Mouse (Mus musculus) right cerebral cortex, postnatal 10 days (tissue): ENCODE measurements around the gene Zfyve21.

Experiments used
- DNase-seq, 2 experiments: peaks; one replicate each; pipeline ENCODE4 v3.0.0; 2021; ENCODE audit warnings: low spot score in 2 of 2

The Zfyve21 gene

DNA sequence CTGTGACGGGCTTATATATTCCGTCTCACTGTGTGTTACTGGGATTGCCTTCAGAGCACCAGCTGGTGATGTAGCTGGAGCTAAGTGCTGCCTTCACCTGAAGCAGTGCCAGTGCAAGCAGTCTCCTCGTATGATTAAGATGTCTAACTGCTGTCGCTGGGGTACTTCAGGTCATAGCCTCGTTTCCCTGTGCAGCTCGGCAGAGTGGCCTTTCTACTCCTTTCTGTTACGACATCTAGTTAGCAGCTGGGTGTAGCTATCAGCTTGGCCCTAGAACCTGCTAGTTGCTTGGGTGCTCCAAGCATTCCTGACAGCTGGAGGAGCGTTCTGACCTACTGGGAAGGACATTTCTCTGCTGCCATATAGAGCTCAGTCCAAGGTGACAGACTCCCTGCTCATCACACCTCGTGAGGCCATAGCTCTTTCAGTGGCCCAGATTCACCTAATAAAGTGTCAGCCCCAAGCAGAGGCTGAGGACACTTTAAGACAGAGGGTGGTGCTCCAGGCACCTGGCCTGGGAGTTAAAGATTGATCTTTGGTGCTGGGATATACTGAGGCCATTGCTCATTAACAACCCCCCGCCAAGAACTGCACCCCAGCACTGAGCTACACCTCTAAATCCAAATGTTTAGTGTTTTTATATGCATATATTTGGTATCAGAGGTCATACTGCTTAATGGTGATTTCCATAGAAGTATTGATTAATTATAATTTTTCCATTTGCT lies 13.3 kb upstream of the Zfyve21 start:
- DNase-seq: no peak

DNA sequence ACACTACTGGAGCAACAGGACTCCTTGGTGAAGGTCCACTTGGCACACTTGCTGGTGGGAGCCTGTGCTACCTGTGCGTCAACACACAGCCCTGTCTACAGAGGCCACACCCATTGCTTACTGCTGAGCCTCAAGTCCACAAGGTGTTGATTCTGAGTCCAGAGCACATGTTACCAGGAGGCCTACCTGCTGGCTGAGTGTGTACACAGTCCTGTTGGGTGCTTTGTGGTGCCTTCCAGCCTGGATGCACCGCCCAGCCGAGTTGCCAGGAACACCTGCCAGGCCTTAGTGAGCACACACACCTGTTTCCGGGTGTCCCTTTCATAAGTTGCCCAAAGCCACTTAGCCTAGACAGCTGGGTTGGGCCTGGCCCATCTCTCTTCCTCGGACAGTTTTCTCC lies 10.4 kb upstream of the Zfyve21 start:
- no peak for DNase-seq

DNA sequence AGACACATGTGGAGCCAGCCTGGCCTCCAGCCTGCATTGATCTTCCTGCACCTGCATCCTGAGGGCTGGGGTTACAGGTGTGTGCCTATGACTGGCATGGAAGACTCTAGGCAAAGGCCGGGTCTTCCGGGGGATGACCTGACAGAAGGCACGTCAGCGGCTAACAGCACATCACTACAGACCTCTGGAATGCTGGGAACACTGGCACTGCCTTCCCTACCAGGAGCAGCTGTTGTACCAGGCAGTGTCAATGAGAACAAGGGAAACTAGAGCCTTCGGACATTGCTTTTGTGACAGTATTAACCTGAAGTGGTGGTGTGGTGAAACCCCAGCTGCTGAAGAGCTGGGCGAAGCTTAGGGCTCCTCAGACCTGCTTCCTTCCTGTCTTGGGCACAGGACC lies 5.2 kb upstream of the Zfyve21 start:
- DNase-seq: no peak

DNA sequence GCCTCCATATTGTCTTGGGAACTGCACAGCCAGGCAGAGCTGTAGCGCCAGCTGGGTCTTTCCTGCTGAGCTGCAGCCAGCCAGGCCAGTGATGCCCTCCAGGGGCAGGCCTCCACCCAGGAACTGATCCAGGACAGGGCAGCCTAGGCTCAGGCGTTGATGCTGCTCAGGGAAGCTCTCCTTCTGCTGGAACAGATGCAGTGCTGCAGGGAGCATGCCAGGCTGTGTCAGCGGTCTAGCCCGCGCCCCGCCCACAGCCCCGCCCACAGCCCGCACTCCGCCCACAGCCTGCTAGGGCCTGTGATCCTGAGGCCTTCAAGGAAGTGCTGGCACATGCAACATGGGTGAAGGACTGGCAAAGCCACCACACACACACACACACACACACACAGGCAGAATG lies 4.2 kb upstream of the Zfyve21 start:
- peak; percentile 79 to 80 for DNase-seq

DNA sequence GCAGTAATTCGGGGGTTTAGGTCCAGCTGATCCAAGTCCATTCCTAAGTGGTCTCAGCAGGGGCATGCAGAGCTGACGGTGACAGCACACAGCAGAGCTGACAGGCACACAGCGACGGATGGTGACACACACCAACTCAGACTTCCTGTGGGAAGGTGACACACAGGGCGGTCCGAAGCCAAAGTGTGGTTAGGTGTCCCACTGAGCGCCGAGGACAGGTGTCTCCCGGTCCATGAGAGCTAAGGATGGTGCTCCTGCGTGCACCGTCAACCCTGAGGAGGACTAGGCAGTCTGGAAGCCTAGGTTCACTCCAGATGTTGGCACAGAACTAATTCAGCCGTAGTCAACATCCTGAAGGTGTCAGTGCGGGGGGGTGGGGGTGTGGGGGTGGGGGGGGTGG lies 1.9 kb upstream of the Zfyve21 start:
- DNase-seq: no peak

DNA sequence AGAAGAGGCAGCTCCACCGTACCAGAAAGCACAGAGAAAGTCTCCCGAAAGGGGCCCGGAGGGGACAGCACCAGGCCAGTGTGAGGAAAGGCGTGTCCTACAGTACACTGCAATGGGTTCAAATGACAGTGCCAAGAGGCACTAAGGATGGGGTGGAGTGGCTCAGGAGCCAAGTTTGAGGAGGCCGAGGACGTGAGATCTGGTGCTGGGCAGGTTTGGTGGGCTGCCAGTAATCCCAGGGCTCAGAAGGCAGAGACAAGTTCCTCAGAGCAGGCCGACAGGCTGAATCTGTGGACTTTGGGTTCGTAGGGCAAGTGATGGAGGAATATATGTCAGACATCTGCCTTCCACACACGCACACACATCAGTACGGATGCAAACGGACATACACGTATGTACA lies 1.4 kb upstream of the Zfyve21 start:
- no peak for DNase-seq

DNA sequence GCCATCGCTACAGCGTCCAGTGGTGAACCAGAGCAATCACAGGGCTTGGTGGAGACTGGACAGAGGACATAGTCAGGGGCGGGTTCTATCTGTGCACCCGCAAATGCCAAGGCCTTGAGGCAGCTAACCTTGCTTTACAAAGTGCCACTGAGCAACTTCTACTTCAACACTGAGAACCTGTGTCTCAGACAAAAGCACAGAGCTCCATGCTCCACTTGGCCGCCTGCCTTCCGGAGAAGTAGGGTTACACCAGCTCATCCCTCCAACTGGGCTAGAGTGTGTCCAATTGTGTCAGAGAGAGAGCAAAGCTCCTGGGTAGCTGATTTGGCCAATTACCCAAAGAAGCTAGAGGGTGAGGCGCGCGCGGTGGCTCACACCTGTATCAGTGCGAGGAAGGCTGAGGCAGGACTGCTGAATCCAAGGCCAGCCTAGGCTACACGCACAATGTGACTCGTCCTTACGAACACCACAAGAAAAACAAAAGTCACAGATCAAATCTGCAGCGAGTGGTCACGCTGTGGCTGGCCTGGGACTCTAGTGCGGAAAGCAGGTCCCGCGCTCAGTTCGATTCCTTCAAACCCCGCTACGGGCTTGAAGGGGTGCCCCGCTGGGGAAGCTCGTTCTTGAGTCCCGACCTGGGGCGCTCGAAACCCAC lies 732 bp upstream of the Zfyve21 start:
- DNase-seq: no peak

DNA sequence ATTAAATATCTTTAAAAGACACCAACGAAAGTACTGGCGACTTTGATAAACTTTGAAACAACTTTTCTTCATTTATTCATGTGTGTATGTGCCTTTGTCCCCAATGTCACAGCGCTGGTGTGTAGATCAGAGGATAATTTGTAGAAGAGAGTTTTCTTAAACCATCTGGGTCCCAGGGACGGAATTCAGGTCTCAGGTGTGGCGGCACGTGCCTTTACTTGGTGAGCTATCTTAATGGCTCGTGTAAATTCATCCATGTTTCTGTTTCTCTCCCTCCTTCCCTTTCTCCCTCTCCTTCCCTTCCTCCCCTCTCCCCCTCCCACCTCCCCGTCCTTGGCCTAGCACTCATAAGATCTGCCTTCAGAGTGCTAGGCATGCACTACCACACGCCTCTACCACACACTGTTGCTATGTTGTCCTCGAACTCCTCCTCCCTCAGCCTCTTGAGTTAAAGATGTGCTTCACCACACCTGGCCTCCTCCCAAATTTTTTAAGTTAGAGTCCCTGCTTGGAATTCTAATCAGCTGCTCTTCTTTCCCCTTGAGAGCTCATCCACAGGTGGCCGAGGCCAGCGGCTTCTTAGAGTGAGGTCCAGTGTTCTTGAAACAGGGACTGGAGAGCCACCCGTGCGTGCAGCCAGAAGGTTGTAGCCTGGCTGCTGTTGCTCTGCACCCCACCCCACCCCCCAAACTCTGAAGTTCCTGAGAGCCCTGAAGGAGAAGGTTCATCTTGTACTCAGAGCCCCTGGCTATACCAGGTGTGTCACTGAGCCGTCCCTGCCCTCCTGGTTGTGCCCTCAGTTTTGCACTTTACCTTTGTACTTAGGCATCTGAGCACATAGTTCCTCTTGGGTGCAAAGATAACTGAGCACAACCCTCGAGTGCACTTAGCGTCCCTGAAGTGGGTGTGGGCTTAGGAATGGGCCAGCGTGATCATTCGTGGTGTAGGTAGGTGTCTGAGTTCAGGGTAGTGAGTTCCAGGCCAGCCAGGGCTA lies 1.1 kb downstream of the Zfyve21 start:
- no peak for DNase-seq

DNA sequence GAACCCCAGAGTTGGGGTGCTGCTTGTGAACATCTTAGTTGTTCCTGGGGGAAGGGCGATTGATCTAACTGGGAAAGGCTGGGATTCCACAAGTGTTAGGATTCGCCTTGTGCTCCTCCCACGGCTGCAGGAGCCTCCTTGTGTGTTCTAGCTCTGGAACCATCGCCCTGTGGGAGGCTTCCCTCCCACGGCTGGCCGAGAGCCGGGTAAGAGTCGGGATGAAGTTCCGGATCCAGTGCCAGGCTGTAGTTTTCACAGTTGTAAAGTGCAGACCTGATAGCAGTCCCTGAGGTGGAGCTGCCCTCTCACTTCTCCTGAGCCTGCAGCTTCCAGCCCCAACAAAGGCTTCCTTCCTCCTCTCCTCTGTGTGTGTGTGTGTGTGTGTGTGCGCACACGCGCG lies 2.6 kb downstream of the Zfyve21 start:
- peak in 1 of 2 experiments; percentile 65 for DNase-seq

DNA sequence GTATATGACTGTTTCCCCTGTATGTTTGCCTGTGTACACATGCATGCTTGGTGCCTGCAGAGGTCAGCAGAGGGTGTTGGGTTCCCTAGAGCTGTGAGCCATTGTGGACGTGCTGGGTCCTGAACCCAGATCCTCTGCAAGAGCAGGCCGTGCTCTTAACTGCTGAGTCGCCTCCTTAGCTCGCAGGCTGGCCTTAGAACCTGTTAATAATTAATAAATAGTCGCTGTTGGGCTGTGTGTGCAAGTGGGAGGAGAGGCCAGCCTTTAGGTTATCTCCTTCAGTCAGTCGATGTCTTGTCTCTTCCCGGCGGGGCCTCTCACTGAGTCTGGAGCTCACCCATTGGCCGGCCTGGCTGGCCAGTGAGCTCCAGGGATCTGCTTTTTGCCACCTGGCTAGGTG lies 3.0 kb downstream of the Zfyve21 start:
- DNase-seq: no peak

DNA sequence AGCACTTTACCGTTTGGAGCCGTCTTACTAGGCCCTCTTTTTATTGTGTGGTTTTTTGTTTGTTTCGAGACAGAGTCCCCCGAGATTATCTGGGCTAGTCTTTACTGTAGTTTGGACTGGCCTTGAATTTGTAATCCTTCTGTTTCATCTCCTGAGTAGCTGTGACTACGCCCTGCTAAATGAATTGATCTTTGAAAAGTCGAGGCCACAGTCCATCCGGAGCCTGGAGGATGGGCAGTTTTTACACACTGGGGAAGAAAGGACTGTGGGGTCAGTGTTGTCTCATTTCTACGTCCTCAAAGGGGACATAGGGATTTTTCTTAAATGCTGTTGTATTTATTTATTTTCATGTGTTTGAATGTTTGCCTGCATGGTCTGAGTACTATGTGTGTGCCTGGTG lies 4.0 kb downstream of the Zfyve21 start:
- DNase-seq: no peak

DNA sequence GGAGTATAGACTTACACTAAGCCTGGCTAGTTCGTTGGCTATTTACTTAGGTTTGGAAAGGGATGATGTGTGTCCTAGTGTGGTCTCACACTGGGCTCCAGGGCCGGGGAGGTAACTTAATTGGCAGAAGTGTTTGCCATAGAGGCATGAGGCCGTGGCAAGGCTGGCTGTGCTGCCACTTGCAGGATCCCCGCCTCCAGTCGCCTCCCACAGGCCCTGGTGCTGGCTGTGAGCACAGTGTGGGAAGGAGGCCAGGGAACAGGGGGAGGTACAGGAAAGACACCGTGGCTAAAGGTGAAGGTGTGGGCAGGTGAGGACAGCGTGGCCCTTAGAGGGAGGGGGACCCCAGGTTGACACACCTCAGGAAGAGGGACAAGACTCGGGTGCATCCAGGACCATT lies 6.0 kb downstream of the Zfyve21 start:
- DNase-seq: no peak

DNA sequence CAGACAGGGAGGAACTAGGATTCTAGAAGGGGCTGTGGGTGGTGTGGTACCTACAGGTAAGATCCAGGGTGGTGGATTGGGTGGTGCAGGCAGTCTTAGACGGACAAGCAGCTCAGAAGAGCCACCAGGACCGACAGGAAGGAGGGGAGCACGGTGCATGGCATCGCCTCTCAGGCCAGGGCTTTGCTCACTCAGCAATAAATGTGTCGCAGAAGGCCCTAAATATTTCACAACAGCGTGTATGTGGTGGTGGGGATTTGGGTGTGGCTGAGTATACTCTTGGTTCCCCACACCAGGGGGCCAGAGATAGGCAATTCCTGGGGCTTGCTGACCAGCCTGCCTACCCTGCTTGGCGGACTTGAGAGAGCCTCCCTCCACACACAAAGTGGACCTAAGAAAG lies 6.7 kb downstream of the Zfyve21 start:
- no peak for DNase-seq

DNA sequence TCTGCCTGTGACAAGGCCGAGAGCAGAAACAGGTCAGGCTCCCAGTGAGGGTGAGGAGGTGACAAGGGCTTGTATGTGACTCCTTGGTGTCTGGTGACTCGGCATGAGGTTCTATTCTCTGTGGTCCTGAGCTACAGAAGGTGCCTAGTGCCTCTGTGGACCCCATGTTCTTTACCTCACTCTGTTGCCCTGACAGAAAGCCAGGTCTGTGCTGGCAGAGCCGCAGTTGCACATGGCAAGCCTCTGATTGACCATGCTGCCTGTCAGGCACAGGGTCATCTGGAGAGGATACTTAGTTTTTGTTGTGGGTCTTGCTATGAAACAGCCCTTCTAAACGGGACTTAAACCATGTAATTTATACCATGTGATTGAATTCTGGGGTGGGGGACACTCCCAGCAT lies 8.0 kb downstream of the Zfyve21 start:
- DNase-seq: no peak

DNA sequence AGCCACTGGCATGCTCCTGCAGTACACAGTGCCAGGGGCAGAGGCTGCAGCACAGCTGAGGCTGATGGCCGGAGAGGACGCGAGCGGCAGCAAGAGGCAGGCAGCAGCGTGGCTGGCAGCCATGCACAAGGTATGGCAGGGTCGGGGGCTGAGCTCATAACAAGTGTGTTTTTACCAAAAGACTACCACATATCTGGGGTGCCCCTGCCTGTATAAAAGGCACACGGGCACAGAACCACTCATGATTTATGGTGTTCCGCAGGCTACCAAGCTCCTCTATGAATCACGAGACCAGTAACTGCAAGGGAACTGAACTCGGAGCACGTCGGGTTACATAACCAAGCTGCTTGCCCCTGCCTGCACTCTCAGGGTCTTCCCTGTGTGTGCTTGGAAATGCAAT lies 13.6 kb downstream of the Zfyve21 start:
- DNase-seq: no peak

DNA sequence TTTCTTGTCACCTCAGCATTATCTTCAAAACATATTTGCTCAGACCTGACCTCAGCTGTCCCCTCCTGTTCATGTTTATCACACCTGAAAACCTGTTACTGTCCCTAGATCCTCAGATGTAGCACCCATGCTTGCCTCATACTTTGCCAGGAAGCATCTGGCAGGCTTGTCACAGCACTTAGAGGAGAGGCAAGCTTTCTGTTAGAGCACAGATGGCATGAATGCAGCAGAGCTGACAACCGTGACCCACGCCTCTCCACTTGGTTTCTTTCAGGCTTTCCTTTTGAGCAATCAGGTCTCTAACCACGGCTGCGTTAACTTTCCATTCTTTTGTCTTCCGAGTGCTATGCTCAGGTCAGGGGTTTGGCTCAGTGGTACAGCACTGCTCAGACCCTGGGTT lies 15.5 kb downstream of the Zfyve21 start:
- DNase-seq: no peak

DNA sequence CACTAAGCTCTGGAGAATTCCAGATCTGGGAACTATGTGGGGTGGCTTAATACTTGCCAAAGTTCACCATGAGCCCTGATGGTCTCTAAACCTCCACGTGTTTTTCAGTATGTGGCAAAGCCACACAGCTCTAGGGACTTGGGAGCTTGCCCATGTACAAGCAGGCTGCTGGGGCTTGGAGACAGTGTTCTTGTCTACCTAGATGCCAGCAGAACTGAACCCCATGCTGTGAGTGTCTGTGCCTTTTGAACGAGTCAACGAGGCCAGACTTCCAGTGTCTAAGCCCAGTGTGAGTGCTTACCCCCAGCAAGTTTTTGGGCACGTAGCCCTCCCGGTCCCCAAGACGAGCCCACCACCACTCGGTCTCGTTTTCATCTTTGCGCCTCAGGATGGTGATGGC lies 16.0 kb downstream of the Zfyve21 start:
- DNase-seq: no peak

DNA sequence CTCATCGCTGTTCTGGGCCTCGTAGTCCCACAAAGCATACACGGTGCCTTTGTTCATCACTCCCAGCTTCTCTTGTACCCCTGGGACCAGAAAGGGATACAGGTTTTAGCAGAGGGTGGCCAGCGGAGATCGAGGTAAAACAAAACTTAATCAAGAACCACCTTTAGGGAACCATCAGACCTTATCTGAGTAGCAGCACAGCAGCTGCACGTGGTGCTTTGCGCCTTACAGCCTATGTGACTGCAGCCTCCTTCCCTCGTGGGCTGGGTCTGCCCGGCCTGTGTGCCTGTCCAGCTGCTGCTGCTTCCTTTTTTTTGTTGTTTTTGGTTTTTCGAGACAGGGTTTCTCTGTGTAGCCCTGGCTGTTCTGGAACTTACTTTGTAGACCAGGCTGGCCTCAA lies 16.4 kb downstream of the Zfyve21 start:
- no peak for DNase-seq

DNA sequence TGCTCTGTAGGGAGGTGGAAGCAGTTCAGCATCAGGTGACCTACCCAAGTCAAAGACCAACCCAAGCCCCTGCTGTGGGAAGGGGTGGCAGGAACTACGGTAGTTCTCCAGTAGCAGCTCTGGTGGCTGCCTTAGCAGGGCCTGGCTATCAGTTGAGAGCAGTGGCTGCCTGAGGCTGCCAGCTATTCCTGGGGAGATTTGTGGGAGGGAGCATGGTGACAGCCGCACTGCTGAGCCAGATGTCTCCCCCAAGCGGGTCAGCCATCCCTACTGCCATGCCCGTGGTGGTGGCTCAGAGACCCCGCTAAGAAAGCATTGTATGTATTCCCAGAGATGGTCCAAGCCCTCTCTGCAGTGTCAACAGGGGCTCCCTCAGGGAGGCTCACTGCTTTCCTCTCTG lies 18.7 kb downstream of the Zfyve21 start:
- no peak for DNase-seq

DNA sequence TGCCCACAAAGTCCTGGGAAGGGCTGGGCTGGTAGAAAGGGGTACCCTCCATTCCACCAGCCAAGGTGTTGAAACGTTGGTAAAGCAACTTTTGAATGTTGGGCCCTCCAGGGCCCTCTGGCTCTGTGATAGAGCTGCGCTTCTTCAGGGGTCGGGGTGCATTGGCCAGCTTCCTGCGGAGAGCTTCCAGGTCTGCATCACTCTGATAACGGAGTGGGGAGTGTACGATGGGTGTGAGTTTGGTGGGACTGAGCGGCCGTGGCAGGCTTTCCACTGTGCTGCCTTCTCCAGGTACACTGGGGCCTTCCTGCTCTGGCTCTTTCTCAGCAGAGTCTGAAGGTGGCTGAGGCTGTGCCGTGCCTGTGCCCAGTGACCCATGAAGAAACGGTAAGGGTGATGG lies 19.5 kb downstream of the Zfyve21 start:
- no peak for DNase-seq

DNA sequence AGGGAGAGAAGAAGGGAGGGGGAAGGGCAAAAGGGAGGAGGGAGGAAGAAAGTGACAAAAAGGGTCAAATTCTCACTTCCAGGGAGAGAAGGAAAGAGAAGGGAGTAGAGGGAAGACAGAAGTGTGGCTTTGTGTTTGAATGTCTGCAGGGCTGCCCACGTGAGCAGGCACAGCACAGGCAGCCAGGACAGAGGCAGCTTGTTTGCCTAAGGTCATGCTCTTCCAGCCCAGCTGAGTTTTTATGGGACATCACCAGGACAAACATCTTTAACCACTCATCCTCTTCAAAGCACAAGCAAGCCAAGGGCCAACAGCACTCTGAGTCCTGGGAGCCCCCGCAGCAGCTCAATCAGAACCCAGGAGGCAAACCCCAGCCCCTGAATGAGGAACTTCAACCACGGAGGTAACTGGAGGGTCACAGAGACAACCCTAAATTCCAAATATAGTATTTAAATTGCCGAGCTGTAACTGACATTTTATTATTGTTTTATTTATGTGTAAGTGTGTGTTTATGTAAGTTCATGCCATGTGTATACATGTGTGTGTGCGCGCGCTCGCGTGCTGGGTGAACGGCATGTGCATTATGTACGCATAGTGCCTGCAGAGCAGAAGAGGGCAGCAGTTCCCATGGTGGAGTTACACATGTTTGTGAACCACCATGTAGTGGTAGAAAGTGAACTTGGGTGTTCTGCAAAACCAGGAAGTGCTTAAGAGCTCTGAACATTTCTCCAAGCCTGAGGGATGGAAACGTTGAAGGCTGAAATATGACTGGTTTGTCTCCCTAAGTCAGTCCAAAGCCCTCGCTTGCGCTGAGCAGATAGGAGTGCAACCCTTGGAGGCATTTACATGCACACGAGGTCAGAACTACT lies 28.8 kb downstream of the Zfyve21 start:
- no peak for DNase-seq

DNA sequence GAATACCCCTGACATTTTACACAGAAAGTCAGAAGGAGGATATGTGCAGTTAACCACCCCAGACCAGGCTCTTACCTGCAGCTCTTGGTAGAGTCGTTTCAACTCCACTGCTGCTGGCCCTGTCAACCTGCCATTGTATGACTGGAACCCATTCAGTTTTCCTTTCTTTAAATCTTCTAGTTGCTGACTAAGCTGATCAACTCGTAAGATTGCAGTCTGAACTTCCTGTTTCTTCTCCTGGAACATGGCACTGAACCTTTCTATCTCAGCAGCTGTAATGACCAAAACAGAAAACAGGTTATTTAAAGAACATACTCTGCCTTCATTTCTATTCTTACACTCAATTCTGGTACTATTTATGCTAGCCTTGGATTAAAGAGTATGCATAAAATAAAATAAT lies 29.5 kb downstream of the Zfyve21 start:
- DNase-seq: no peak
